Mouse (Mus musculus) liver, embryonic 14.5 days (tissue): ENCODE measurements around the gene Ncan. TPM values are rescaled to one million over a fixed set of nuclear protein-coding genes. Genes with fewer than 3 reads are reported as not detected.

Experiments
- ATAC-seq: fragments of 200-750 bp; cut with Nextera tagmentation; 2 replicates; pipeline ENCODE4 v1.8.0; 2017; ENCODE audit warnings: moderate number of reproducible peaks, mild to moderate bottlenecking, moderate library complexity; ENCODE audit not compliant: insufficient read depth
- DNase-seq, 3 experiments: peaks; one replicate each; pipeline ENCODE4 v3.0.0-alpha.2; 2012 to 2013; ENCODE audit warnings: low read depth in 3 of 3, low spot score in 3 of 3
- H3K27ac ChIP-seq: fragments of 300-500 bp; sonication (generic); 2 replicates; pipeline ENCODE4 v1.5.1; 2014; ENCODE audit warnings: moderate library complexity, mild to moderate bottlenecking, control low read depth, inconsistent platforms
- H3K27me3 ChIP-seq: fragments of 300-500 bp; sonication (generic); 2 replicates; pipeline ENCODE4 v1.6.1; 2014; ENCODE audit warnings: mild to moderate bottlenecking, low read length, moderate library complexity; ENCODE audit not compliant: control insufficient read depth, insufficient read depth
- H3K36me3 ChIP-seq: fragments of 300-500 bp; sonication (generic); replicated peaks from 2 replicates; pipeline ENCODE4 v1.6.1; 2014; ENCODE audit warnings: low read depth; ENCODE audit not compliant: control insufficient read depth, insufficient read depth
- H3K4me1 ChIP-seq, 2 experiments: fragments of 200-500 bp in 1 of 2; fragments of 300-500 bp in 1 of 2; sonication (generic) in 1 of 2; replicated peaks; 2 replicates each; pipeline ENCODE4 v1.6.1; 2012 to 2014; ENCODE audit warnings: antibody characterized with exemption in 1 of 2, inconsistent platforms in 1 of 2, low read length in 1 of 2; ENCODE audit not compliant: control insufficient read depth in 2 of 2, insufficient read depth in 2 of 2
- H3K4me2 ChIP-seq: fragments of 300-500 bp; sonication (generic); 2 replicates; pipeline ENCODE4 v1.6.1; 2014; ENCODE audit warnings: low read depth, mild to moderate bottlenecking, control low read depth, moderate library complexity
- H3K4me3 ChIP-seq, 2 experiments: fragments of 200-500 bp in 1 of 2; fragments of 300-500 bp in 1 of 2; sonication (generic) in 1 of 2; 2 replicates each; pipeline ENCODE4 v1.5.1; 2012 to 2014; ENCODE audit warnings: low read depth in 2 of 2, low read length in 2 of 2, mild to moderate bottlenecking in 2 of 2, control low read depth in 1 of 2, inconsistent platforms in 1 of 2, moderate library complexity in 1 of 2; ENCODE audit not compliant: insufficient read depth in 1 of 2
- H3K9ac ChIP-seq: fragments of 300-500 bp; sonication (generic); replicated peaks from 2 replicates; pipeline ENCODE4 v1.6.1; 2014; ENCODE audit warnings: mild to moderate bottlenecking, control low read depth, moderate library complexity
- H3K9me3 ChIP-seq: fragments of 300-500 bp; sonication (generic); 2 replicates; pipeline ENCODE4 v1.6.1; 2016; ENCODE audit warnings: low read length, mixed read lengths; ENCODE audit not compliant: control insufficient read depth
- CTCF ChIP-seq: IDR thresholded peaks from 2 replicates; pipeline ENCODE4 v1.5.1; 2016; ENCODE audit warnings: antibody characterized with exemption, low read depth, control low read depth
- EP300 ChIP-seq: IDR thresholded peaks from 2 replicates; pipeline ENCODE4 v1.6.1; 2016; ENCODE audit warnings: antibody characterized with exemption, low read depth
- WGBS: fragments of 180-500 bp; shearing (Covaris S2); extraction: QIAGEN DNeasy Blood & Tissue Kit; methylation state at CpG from one replicate; pipeline ENCODE4 v1.1.7; 2014; ENCODE audit not compliant: insufficient replicate concordance; 5-methylcytosine and 5-hydroxymethylcytosine counted together
- polyA plus RNA-seq, 2 experiments: library from polyadenylated mRNA; depleted of rRNA in 1 of 2; stranded (reverse) in 1 of 2; unstranded in 1 of 2; fragments of >200 nt; fragmentation: Nextera tagmentation in 1 of 2; extraction: Ambion mirVana in 1 of 2; gene quantifications; 2 replicates each; pipeline versions ENCODE4 v1.2.1 to v1.2.3; 2012 to 2014

Gene Ncan
- polyA plus RNA-seq (2012; rRNA removed): 0.01 and 0.11 TPM in 2 replicates
- polyA plus RNA-seq (2014; fragmentation: Nextera tagmentation; extraction: Ambion mirVana): not detected in 2 replicates

DNA sequence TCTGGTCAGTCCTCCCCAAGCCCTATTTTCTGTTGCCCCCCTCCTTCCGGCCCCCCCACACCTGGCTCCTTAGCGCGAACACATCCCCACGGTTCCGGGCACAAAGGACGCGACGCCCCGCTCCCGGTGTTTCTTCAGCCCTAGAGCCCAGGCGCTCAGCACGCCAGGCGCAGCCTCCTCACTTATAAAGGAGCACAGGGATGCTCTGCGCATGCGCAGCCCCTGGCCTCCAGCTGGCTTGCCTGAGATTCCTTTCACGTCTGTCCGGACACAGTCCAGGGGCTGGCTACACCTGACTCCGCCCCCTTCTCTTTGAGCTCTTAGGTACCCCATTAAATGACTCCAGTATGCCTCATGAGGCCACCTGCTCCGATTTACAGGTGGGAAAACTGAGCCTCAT is at the start of gene Ncan:
Ncan (minus strand) TSS at position 207 of the 400 bp plus-strand sequence.
- peaks cover 36% of the 10 kb centered on the region for H3K27me3 ChIP-seq
- H3K4me2 ChIP-seq: no peak within 1 kb of the TSS
- no peak for ATAC-seq

GRCm38 (mm10) chr8:70170116-70170515 is 49.4 kb upstream of the Ncan start:
- no peak for ATAC-seq
- H3K4me1 ChIP-seq: peaks cover 21 to 37% of the 10 kb centered on the region in 2 experiments
- no peak overlapping the region for H3K4me3 ChIP-seq
- H3K4me2 ChIP-seq: no peak overlapping the region
- DNase-seq: no peak
- no peak overlapping the region for H3K27ac ChIP-seq
- peaks cover 4% of the 10 kb centered on the region for H3K27me3 ChIP-seq
- H3K36me3 ChIP-seq: no peaks in the 10 kb centered on the region
- WGBS: 49% methylated on average over 3 of the region's 3 CpGs
- H3K9me3 ChIP-seq: no peaks in the 10 kb centered on the region
- TF ChIP-seq EP300 (no peak), CTCF (no peak)
- H3K9ac ChIP-seq: no peak overlapping the region

More for the DNA sequence above, at the start of gene Ncan:
- Histone ChIP-seq H3K9ac (no peak within 1 kb of the TSS), H3K4me3 (no peak within 1 kb of the TSS), H3K9me3 (no peaks in the 10 kb centered on the region), H3K36me3 (no peaks in the 10 kb centered on the region), H3K27ac (no peak within 1 kb of the TSS), H3K4me1 (no peaks in the 10 kb centered on the region)
- DNase-seq: no peak
- TF ChIP-seq CTCF: no peak
- no peak for TF ChIP-seq EP300
- 5% methylated on average over 19 of the region's 19 CpGs for WGBS

DNA sequence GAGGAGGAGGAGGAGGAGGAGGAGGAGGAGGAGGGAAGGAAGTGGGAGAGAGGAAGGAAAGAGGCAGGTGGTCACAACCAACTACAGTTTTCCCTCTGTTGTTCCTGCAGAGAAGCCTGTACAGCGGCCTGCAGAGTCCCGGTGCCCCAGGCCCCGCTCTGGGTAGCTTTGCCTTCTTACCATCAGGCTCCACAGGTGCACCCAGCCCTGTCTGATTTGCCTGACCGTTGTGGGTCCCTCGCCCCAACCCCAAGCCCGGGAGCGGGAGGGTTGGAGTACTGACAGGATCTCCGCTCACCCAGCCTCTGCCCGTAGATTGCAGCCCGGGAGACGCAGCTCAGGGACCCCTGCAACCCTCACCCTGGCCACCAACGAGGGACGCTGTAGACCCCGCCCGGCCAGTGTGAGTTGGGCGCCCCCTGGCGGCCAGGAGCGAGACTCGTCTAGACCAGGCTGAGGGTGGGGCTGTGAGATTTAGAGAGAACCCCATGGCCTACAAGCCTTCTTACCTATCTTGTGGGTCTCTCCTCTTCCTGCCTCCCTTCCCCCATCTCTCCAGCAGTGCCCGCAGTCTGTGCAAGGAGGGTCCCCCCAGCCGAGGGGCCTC is 45.9 kb upstream of the Ncan start:
- no peak overlapping the region for H3K27ac ChIP-seq
- peaks cover 5% of the 10 kb centered on the region for H3K27me3 ChIP-seq
- 4% methylated on average over 21 of the region's 21 CpGs for WGBS
- no peak overlapping the region for H3K9ac ChIP-seq
- no peak overlapping the region for H3K4me3 ChIP-seq
- ATAC-seq (peak; percentile 66; the same call in 1 of the 2 replicates), DNase-seq (peak in 2 of 3 experiments; percentile 39 to 50)
- TF ChIP-seq CTCF (peak; percentile 98), EP300 (no peak)
- no peaks in the 10 kb centered on the region for H3K36me3 ChIP-seq
- peak overlapping the region; percentile 50 for H3K4me2 ChIP-seq
- no peaks in the 10 kb centered on the region for H3K9me3 ChIP-seq
- H3K4me1 ChIP-seq: peaks cover 6 to 18% of the 10 kb centered on the region in 2 experiments; a peak in 3 of 4 replicates

GRCm38 (mm10) chr8:70163316-70163715 is 42.6 kb upstream of the Ncan start:
- H3K4me1 ChIP-seq: peaks cover 0 to 2% of the 10 kb centered on the region in 2 experiments; a peak in 1 of 4 replicates
- H3K36me3 ChIP-seq: no peaks in the 10 kb centered on the region
- no peak for DNase-seq
- no peak overlapping the region for H3K9ac ChIP-seq
- 69% methylated on average over 3 of the region's 3 CpGs for WGBS
- peaks cover 5% of the 10 kb centered on the region for H3K27me3 ChIP-seq
- H3K27ac ChIP-seq: no peak overlapping the region
- H3K4me2 ChIP-seq: no peak overlapping the region
- TF ChIP-seq EP300: no peak
- no peak for TF ChIP-seq CTCF
- no peak for ATAC-seq
- no peaks in the 10 kb centered on the region for H3K9me3 ChIP-seq
- no peak overlapping the region for H3K4me3 ChIP-seq

- DNase-seq: no peak
- no peaks in the 10 kb centered on the region; the same call in 1 of the 2 replicates for H3K27me3 ChIP-seq
- WGBS: 36% methylated on average over 13 of the region's 13 CpGs
Observed at GRCm38 (mm10) chr8:70160015-70160414, 39.3 kb upstream of the Ncan start.

More at GRCm38 (mm10) chr8:70160015-70160414, 39.3 kb upstream of the Ncan start:
- peaks cover 0 to 2% of the 10 kb centered on the region in 2 experiments; a peak in 1 of 4 replicates for H3K4me1 ChIP-seq
- no peak for TF ChIP-seq CTCF
- no peak for TF ChIP-seq EP300
- H3K4me3 ChIP-seq: no peak overlapping the region
- no peak overlapping the region for H3K27ac ChIP-seq
- no peaks in the 10 kb centered on the region for H3K9me3 ChIP-seq
- H3K36me3 ChIP-seq: no peaks in the 10 kb centered on the region
- H3K4me2 ChIP-seq: no peak overlapping the region
- no peak for ATAC-seq
- H3K9ac ChIP-seq: no peak overlapping the region
